Mouse (Mus musculus) liver, adult 2 months (tissue): ENCODE measurements around the gene Haspin.

Source experiments
- CTCF ChIP-seq: fragments of 200-500 bp; IDR thresholded peaks from 2 replicates; pipeline ENCODE4 v1.5.1; 2011; ENCODE audit warnings: low read depth, low read length, control low read depth
- POLR2A ChIP-seq: fragments of 200-500 bp; IDR thresholded peaks from 2 replicates; pipeline ENCODE4 v1.6.1; 2011; ENCODE audit warnings: low read length, control low read depth; ENCODE audit not compliant: insufficient read depth; ENCODE audit errors: extremely low read depth

DNA sequence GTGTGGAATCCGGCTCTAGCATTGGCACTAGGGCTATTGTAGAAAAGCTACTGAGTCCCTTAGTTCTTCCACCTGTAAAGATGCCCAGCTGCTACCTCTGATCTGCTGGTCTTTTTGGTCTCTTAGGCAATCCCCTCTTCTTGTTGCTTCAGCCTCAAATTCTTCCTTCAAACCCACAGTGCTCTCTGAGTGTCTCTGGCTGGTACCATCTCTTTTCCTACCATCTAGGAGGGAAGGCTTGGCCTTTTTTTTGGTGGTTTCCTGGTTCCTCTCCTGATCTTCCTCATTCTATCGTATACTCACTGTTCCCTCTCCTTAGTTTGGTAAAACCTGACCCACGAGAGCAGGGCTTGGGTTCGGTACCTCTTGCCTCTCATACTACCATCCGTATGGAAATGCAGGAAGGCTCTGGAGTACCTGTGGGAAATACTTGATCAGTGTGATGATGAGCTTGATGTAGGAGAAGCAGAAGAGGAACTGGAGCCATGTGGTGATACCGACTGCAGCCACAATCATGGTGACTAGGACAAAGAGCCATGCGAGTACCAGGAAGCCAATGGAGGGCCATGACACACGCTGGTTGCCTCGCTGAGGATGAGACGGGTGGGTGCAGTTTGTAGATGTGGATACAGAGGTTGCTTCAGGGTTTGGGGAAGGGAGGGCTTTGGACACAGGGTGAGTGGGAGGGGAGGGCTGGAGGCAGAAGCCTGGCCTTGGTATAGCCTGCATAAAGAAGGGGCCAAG is 48.0 kb upstream of the Haspin start:
- TF ChIP-seq CTCF (no peak), POLR2A (no peak)
